Mouse (Mus musculus) brain, embryonic 14.5 days (tissue): ENCODE data around the gene Dnaic2.

Experiments used
- CTCF ChIP-seq: fragments of 200-500 bp; IDR thresholded peaks from 2 replicates; pipeline ENCODE4 v1.5.1; 2012; ENCODE audit warnings: inconsistent platforms, mild to moderate bottlenecking, moderate library complexity, borderline replicate concordance; ENCODE audit not compliant: insufficient read depth, insufficient read length; ENCODE audit errors: extremely low read depth
- POLR2A ChIP-seq: fragments of 200-500 bp; IDR thresholded peaks from 2 replicates; pipeline ENCODE4 v1.6.1; 2012; ENCODE audit warnings: mild to moderate bottlenecking, inconsistent platforms, borderline replicate concordance; ENCODE audit not compliant: poor library complexity, insufficient read depth, insufficient read length, severe bottlenecking; ENCODE audit errors: extremely low read depth

- TF ChIP-seq POLR2A (no peak), CTCF (no peak)
Observed at GRCm38 (mm10) chr11:114683029-114683721, 44.0 kb upstream of the Dnaic2 start.
